Mouse (Mus musculus): ENCODE data around the gene Ing5.
A peak's percentile ranks its signal among the peaks of the same experiment; 100 is the strongest.
"Not testable (repeated sequence)": the region's sequence is repeated elsewhere in the genome, so short reads cannot be mapped to it uniquely, and the experiment has no call there.

The Ing5 gene

DNA sequence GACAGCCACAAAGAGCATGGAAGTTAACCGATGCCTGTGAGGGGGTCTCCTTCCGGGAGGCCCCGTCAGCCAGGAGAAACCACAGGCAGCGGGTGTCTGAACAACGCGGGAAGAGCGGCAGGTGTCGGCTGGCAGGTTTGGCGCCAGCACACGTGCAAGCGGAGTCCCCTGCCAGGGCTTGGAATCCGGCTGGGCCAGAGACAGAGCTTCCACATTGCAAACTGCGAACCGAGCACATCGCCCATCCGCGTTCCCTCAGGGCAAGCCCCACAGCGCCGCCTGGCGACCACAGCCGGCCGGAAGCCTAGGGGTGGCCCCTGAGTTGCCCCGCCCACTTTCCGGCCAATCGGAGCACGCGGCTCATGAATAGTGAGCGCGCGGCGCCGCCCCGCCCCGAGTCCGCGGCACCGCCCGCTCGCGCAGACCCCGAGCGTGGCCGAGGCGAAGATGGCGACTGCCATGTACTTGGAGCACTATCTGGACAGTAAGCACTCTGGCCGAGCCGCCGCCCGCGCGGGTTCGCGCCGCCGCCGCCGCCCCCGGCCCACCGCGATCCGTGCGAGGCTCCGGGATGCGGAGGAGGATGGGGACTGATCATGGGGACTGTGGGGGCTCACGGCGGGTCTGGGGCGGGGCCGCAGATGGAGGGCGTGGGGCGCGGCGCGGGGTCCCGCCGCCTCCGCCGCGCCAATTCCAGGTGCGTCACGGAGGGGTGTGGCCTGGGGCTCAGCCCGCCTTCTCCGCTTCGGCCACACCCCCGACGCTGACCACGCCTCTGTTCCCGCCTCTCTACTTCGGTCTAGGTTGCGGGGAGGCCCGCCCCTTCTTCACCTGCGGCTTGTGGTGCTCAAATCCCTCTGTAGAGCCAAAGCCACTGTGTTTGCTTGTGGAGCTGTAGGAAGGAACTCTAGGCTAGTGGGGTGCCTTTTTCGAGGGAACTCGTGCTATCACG is at the start of gene Ing5:
Gene Ing5 (plus strand): TSS at position 410 of the 952 bp plus-strand sequence.
- DNase-seq (ENCODE audit: low read depth) = peak; percentile 100

- peak; percentile 90 for DNase-seq (ENCODE audit: low read depth)
Measured at GRCm38 (mm10) chr1:93754573-93755290, 49.0 kb upstream of the Ing5 start, which contains the start of gene Thap4. Gene Thap4, minus strand, starts transcription at chr1:93754864.

- no peak for DNase-seq (ENCODE audit: low read depth)
Measured at GRCm38 (mm10) chr1:93755291-93755610, 48.5 kb upstream of the Ing5 start.

DNA sequence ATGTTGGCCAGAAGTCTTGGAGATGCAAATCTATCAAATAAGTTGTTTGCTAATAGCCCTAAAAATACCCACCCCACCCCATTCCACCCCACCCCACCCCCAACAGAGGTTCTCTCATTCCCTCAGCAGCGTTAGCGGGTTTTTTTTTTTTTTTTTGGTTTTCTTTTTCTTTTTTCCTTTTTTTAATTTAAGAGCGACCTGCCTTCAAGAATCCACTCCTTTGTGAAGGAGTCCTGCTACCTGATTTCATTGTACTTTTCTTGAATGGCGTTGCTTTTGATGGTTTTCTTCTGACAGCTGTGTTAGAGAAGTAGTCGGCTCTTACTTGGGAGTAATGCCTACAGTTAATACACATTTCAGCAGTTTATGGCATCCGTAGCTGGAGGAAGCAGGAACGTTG is 48.1 kb upstream of the Ing5 start:
- DNase-seq (ENCODE audit: low read depth) = peak; percentile 23

DNA sequence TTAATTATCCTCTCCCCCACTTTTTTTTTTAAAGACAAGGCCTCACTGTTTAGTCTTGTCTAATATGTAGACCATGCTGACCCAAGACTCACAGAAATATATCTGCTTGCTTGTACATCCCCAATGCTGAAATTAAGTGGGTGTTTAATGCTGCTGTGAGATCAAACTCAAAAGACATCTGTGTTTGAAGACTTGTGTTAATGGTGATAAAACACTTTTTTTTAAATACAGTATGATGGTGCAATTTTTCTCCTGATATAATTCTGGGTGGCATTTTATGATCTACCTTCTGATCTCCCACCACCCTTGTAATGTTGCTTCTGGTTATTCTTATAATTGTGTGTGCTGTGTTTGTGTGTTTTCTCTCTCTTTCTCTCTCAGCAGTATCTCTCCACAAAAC is 47.6 kb upstream of the Ing5 start:
- no peak for DNase-seq (ENCODE audit: low read depth)

DNA sequence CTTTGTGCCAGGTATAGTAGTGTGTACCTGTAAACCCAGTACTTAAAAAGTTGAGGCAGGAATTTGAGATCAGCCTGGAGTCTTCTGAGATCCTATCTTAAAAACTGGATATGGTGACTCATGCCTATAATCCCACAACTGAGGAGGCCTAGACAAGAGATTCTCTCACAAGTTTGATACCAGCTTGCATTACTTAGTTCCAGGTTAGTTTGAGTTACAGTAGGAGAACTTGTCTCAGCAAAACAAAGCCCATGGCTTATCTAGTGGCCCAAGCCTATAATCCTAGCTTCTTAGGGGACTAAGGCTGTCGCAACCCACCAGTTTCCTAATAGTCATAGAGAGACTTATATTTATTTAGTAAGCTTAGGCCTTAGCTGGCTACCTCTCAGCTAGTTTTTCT is 43.7 kb upstream of the Ing5 start:
- DNase-seq (ENCODE audit: low read depth) = no peak

DNA sequence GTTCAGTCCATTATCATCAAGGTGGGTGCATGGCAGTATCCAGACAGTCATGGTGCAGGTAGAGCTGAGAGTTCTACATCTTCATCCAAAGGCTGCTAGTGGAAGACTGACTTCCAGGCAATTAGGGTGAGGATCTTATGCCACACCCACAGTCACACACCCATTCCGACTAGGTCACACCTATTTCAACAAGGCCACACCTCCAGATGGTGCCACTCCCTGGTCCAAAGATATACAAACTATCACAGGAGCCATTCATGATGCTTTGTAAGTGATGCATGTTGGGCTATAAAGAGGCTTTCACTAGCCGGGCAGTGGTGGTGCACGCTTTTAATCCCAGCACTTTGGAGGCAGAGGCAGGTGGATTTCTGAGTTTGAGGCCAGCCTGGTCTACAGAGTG is 40.2 kb upstream of the Ing5 start:
- not testable (repeated sequence) for DNase-seq (ENCODE audit: low read depth)

DNA sequence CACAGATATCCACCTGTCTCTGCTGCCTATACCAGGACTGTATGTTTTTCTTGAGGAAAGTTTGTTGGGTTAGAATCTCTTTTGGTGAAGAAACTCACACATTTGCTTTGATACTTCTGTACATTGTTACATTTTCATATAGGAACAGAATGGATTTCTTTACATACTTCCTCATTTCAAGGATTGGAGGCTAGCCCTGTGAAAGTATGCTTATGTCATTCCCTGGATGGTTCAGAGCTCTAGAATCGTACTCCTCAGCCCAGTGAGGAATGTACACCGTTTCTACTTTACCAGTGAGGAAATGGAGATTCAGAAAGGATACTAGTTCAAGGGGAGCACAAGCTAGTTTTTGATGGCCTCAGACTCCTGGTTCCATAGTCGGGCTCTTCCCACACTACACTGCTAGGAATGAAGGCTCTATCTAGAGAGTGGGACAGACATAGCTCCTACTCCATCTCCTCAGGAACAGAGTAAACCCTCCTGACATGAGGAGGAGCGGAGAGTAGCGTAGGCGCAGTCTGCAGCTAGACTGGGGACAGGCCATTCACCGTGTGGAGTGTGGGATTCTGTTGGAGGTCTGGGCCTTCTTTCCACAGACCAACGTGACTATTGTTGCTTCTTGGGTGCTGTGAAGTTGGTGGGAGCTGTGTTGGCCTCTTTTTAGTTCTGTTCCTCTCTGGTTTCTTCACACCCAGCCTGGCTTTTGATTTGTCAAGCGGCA is 38.7 kb upstream of the Ing5 start:
- DNase-seq (ENCODE audit: low read depth) = no peak

DNA sequence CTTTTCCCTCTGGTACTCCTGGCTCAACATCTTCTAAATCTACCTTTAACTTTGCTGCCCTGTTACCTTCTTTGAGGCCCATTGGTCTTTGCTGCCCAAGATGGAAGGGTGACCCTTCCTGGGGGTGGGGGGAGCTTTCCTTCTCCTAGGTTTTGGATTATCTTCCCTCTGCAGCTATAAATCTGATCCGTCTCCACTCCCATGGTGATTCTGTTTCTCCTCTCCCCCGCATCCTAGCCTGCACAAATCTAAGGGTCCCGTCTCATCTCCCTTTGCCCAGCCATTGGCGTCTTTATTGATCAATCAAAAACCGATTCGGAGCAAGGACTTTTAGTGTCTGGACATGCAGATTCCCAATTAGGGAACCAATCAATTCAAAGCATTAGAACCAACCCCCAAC is 36.2 kb upstream of the Ing5 start:
- DNase-seq (ENCODE audit: low read depth) = no peak

GRCm38 (mm10) chr1:93769901-93770300 is 33.9 kb upstream of the Ing5 start:
- no peak for DNase-seq (ENCODE audit: low read depth)

DNA sequence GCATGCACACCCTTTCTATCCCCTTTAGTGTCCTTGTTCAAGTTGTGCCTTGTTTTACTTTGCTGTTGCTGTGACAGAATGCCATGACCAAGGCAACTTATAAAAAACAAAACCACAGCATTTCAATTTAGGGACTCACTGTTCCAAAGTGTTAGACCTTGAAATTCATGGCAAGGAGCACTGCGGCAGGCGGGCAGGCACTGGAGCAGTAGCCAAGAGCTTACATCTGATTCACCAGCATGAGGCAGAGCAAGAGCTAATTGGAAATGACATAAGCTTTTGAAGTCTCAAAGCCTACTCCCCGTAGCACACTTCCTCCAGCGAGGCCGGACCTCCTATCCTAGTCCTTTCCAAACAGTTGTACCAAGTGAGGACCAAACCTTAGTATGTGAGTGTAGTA is 27.1 kb upstream of the Ing5 start:
- no peak for DNase-seq (ENCODE audit: low read depth)

DNA sequence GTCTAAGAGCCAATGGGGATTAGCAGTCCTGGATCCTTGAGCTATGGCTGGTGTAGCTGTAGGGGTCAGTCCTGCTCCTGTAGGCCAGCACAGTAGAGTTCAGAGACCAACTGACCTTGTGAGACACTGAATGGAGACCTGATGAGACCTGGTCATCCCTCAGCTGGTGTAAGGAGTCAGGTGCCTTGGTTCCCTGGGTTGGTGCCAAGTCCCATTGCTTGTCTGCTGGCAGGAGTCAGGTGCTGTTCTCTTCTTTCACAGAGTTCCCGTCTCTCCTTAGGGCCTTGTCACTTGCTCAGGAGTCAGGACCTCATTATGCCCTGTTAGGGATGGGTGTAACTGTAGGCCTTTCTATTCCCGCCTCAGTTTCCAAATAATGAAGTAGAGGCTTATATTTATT is 16.9 kb upstream of the Ing5 start:
- no peak for DNase-seq (ENCODE audit: low read depth)

- no peak for DNase-seq (ENCODE audit: low read depth)
Measured at GRCm38 (mm10) chr1:93794526-93794925, 9.2 kb upstream of the Ing5 start.

GRCm38 (mm10) chr1:93795886-93796285 is 7.9 kb upstream of the Ing5 start:
- no peak for DNase-seq (ENCODE audit: low read depth)

- DNase-seq (ENCODE audit: low read depth) = peak; percentile 28
Measured at GRCm38 (mm10) chr1:93800670-93801503, 2.9 kb upstream of the Ing5 start.

DNA sequence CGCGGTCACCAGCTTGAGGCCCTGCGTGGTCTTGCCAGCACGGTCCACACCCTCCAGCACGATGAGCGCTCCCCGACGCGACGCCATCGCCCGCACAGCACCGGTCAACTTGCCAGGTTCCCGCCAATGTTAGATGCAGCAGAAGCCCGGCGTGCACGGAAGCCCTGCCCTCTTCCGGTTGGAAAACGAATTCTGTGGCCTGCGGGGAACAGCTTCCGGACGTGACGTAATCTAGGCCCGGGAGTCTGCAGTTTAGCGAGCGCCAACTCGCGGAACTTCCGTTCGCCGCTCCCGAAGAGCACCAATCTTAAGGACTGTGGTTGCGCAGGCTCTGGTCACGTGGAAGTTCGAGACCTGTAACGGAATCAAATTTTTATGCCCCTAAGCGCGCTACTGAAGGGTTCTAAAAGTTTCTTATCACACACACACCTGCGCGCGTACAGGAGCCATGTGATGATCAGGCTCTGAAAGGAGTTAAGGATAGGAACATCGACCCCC is 2.0 kb upstream of the Ing5 start, which contains the start of gene Dtymk:
Gene Dtymk (minus strand): TSS at position 194 of the 498 bp plus-strand sequence.
- peak; percentile 96 for DNase-seq (ENCODE audit: low read depth)

DNA sequence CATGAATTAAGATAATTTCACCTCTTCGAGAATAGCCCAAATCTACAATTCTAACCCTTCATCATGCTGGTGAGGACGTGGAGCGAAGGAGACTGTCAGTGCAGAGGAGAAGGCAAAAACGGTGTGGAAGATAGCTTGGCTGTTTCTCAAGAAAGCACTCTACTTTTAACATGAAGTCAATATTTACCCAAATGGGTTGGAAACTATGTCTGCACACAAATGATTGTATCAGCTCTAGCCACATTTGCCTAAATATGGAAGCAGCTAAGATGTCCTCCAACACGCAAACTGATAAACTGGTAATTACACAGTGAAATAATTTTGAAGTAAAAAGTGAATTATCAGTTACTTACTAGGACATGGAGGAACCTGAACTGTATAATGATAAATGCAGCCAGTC is 994 bp upstream of the Ing5 start:
- DNase-seq (ENCODE audit: low read depth) = no peak

DNA sequence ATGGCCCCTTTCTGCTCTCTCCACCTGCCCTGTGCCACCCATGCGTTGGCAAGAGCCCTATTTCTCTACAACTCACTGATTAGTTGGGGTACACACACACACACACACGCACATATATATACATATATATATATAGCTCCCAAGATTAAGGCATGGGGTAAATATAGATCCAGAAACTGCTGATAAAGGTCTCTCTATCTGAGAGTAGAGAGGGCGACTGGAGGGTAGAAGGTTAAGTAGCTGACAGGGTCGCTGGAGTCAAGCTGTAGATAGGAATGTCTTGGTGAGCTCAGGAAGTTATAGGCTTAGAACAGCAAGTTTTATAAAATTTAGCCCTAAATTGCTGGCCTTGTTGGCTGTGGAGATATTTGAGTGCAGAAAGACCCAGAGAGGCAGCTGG is 1.1 kb downstream of the Ing5 start:
- no peak for DNase-seq (ENCODE audit: low read depth)

DNA sequence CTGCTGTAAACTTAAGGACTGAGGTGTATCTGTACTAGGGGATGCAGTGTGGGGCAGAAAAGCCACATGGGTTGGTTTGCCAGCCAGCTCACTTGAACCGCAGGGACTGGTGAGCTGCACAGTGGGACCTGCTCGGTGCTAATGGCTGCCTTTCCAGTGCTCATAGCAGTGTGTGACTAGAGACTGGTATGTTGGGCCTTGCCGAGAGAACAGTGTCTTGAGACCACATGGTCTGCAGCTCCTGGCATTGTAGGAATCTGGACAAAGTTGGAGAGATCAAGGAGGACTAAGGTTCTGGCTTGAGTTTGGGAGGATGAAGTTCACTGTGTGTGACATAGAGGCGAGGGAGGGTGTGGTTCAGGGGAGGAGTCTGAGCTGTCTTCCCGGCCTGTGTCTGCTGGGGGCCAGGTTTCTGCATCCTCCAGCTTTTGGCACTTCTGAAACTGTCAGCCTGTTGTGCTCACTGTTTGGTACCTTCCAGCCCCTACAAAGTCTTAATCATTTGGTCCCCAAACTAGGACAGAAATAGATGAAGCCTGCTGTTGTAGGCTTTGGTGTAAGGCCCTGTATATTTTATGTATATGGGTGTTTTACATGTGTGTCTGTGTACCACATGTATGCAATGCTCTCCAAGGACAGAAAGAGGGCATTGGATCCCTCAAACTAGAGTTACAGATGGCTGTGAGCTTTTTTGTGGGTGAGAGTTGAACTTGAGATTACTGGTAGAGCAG is 1.6 kb downstream of the Ing5 start:
- DNase-seq (ENCODE audit: low read depth) = peak; percentile 15

GRCm38 (mm10) chr1:93808871-93809270 is 5.1 kb downstream of the Ing5 start:
- no peak for DNase-seq (ENCODE audit: low read depth)

DNA sequence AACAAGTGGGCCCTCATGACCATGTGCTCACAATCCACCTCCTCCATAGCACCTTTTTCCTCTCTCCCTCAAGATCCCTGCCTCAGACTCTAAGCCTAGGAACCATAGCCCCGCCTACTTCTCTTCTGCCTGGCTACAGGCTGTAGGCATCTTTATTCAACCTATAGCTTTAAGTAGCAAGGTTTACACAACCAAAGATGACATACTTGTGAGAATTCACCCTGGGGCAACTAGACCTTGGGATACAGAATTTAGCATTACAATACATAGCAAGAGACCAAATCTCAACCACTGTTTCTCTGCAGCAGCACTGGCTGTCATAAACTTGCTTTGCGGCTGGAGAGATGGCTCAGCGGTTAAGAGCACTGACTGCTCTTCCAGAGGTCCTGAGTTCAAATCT is 6.2 kb downstream of the Ing5 start:
- DNase-seq (ENCODE audit: low read depth) = no peak
